Mouse (Mus musculus) hindbrain, embryonic 13.5 days (tissue): ENCODE data around the gene Mcm2. TPM values are rescaled to one million over a fixed set of nuclear protein-coding genes. Genes with fewer than 3 reads are reported as not detected.

Source experiments
- ATAC-seq: fragments of 200-750 bp; cut with Nextera tagmentation; 2 replicates; pipeline ENCODE4 v1.8.0; 2017; ENCODE audit warnings: moderate TSS enrichment; ENCODE audit not compliant: low FRiP score
- H3K27ac ChIP-seq: fragments of 300-500 bp; sonication (generic); 2 replicates; pipeline ENCODE4 v1.5.1; 2015; ENCODE audit warnings: inconsistent platforms, mild to moderate bottlenecking, moderate library complexity
- H3K27me3 ChIP-seq: fragments of 300-500 bp; sonication (generic); 2 replicates; pipeline ENCODE4 v1.6.1; 2015; ENCODE audit warnings: mild to moderate bottlenecking, inconsistent platforms
- H3K36me3 ChIP-seq: fragments of 300-500 bp; sonication (generic); 2 replicates; pipeline ENCODE4 v1.6.1; 2015; ENCODE audit warnings: mild to moderate bottlenecking, inconsistent platforms
- H3K4me1 ChIP-seq: fragments of 300-500 bp; sonication (generic); replicated peaks from 2 replicates; pipeline ENCODE4 v1.6.1; 2015; ENCODE audit warnings: inconsistent platforms
- H3K4me2 ChIP-seq: fragments of 300-500 bp; sonication (generic); 2 replicates; pipeline ENCODE4 v1.6.1; 2015; ENCODE audit warnings: inconsistent platforms, mild to moderate bottlenecking, moderate library complexity
- H3K4me3 ChIP-seq: fragments of 300-500 bp; sonication (generic); 2 replicates; pipeline ENCODE4 v1.5.1; 2015; ENCODE audit warnings: mild to moderate bottlenecking, inconsistent platforms
- H3K9ac ChIP-seq: fragments of 300-500 bp; sonication (generic); 2 replicates; pipeline ENCODE4 v1.6.1; 2015; ENCODE audit warnings: mild to moderate bottlenecking, inconsistent platforms
- H3K9me3 ChIP-seq: fragments of 300-500 bp; sonication (generic); 2 replicates; pipeline ENCODE4 v1.6.1; 2016; ENCODE audit warnings: inconsistent platforms
- WGBS: fragments of 180-500 bp; shearing (Covaris S2); methylation state at CpG from one replicate; pipeline ENCODE4 v1.1.7; 2015; 5-methylcytosine and 5-hydroxymethylcytosine counted together
- polyA plus RNA-seq: library from polyadenylated mRNA; unstranded; fragments of >200 nt; fragmentation: Nextera tagmentation; extraction: Ambion mirVana; gene quantifications from 2 replicates; pipeline ENCODE4 v1.2.1, GENCODE M21; 2015

The Mcm2 gene
- polyA plus RNA-seq, 1 experiment from 2014 or later, result 43.7 TPM

DNA sequence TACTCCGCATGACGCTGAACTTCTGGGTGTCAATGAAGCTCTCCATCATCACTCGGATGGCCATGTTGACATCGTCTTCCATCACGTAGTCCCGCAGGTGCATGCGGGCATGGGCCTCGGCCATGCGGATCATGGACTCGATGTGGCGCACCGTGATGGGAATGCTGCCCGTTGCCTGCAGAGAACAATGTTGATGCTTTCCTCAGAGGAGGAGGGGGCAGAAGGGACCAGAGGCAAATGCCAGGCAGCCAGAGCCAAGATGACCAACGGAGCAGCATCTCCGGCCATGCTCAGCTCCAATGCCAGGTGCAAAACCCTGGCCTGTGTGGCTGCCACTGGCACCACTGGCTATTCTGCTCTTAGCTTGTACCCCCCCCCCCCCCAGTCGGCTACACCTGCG is 13.9 kb downstream of the Mcm2 start:
- Histone ChIP-seq H3K4me3 (no peak overlapping the region), H3K4me2 (no peak overlapping the region), H3K9ac (no peak overlapping the region), H3K9me3 (no peaks in the 10 kb centered on the region), H3K27me3 (no peaks in the 10 kb centered on the region), H3K27ac (no peak overlapping the region), H3K36me3 (peaks cover 56% of the 10 kb centered on the region), H3K4me1 (peaks cover 8% of the 10 kb centered on the region)
- 94% methylated on average over 17 of the region's 17 CpGs for WGBS
- ATAC-seq, result no peak

- no peak overlapping the region for H3K9ac ChIP-seq
- H3K4me2 ChIP-seq, result no peak overlapping the region
- H3K27me3 ChIP-seq, result no peaks in the 10 kb centered on the region
- H3K4me3 ChIP-seq, result no peak overlapping the region
- peaks cover 8% of the 10 kb centered on the region for H3K4me1 ChIP-seq
- peaks cover 51% of the 10 kb centered on the region for H3K36me3 ChIP-seq
- no peak overlapping the region for H3K27ac ChIP-seq
- 98% methylated on average over 10 of the region's 10 CpGs for WGBS
- no peak for ATAC-seq
- no peaks in the 10 kb centered on the region for H3K9me3 ChIP-seq
These were observed 14.4 kb downstream of the Mcm2 start for GRCm38 (mm10) chr6:88884195-88884594.

DNA sequence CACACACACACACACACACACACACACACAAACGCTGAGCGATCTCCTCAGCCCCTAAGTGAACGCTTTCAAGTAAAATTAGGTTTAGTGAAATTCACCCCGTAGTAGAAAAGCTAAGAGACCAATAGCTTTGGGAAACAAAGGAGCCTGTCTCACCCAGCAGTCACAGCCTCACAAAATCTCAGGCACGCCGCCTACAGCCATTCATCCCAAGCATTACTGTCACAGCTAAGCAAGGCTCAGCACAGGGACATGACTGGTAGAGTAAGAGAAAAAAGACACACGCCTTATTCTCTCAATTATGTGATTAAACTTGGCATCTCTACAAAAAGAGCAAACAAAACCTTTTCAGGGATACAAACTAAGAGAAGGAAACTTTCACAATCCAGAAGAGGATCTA is 17.2 kb downstream of the Mcm2 start:
- Histone ChIP-seq H3K9ac (no peak overlapping the region), H3K4me1 (peaks cover under 1% of the 10 kb centered on the region)
- no peak for ATAC-seq

GRCm38 (mm10) chr6:88879471-88879870 is 19.1 kb downstream of the Mcm2 start:
- H3K36me3 ChIP-seq, result peaks cover 11% of the 10 kb centered on the region
- H3K4me1 ChIP-seq, result peaks cover 5% of the 10 kb centered on the region
- no peaks in the 10 kb centered on the region for H3K9me3 ChIP-seq
- no peak overlapping the region for H3K9ac ChIP-seq
- H3K27me3 ChIP-seq, result no peaks in the 10 kb centered on the region
- no peak for ATAC-seq
- no peak overlapping the region for H3K4me2 ChIP-seq
- H3K4me3 ChIP-seq, result no peak overlapping the region
- 68% methylated on average over 4 of the region's 4 CpGs for WGBS
- no peak overlapping the region for H3K27ac ChIP-seq

More for the DNA sequence above, 17.2 kb downstream of the Mcm2 start:
- Histone ChIP-seq H3K36me3 (peaks cover 26% of the 10 kb centered on the region), H3K27me3 (no peaks in the 10 kb centered on the region), H3K4me3 (no peak overlapping the region), H3K9me3 (no peaks in the 10 kb centered on the region), H3K4me2 (no peak overlapping the region), H3K27ac (0 out of 2 replicates have a peak overlapping the region, but pooled peaks have one; percentile 25)
- WGBS, result 51% methylated on average over 7 of the region's 7 CpGs

- Histone ChIP-seq H3K4me1 (peaks cover 45% of the 10 kb centered on the region), H3K9ac (peak within 1 kb of the TSS; percentile 98), H3K36me3 (no peaks in the 10 kb centered on the region), H3K9me3 (no peaks in the 10 kb centered on the region), H3K27ac (peak within 1 kb of the TSS; percentile 97), H3K4me3 (peak within 1 kb of the TSS; percentile 90), H3K27me3 (no peaks in the 10 kb centered on the region), H3K4me2 (peak within 1 kb of the TSS; percentile 74)
- ATAC-seq, result peak; percentile 67
- WGBS, result 6% methylated on average over 51 of the region's 63 CpGs
These were observed 23.6 kb downstream of the Mcm2 start, which contains the start of gene Podxl2 for GRCm38 (mm10) chr6:88874868-88875508. Gene Podxl2, minus strand, starts transcription at chr6:88875044.

GRCm38 (mm10) chr6:88873965-88874867 is 24.4 kb downstream of the Mcm2 start:
- H3K4me2 ChIP-seq, result peak overlapping the region; percentile 74
- H3K27me3 ChIP-seq, result no peaks in the 10 kb centered on the region
- H3K4me1 ChIP-seq, result peaks cover 53% of the 10 kb centered on the region
- 1% methylated on average over 65 of the region's 74 CpGs for WGBS
- peak overlapping the region; percentile 97 for H3K27ac ChIP-seq
- H3K9me3 ChIP-seq, result no peaks in the 10 kb centered on the region
- peak; percentile 53 for ATAC-seq
- H3K4me3 ChIP-seq, result peak overlapping the region; percentile 90
- H3K9ac ChIP-seq, result peak overlapping the region; percentile 98
- peaks cover 3% of the 10 kb centered on the region for H3K36me3 ChIP-seq

DNA sequence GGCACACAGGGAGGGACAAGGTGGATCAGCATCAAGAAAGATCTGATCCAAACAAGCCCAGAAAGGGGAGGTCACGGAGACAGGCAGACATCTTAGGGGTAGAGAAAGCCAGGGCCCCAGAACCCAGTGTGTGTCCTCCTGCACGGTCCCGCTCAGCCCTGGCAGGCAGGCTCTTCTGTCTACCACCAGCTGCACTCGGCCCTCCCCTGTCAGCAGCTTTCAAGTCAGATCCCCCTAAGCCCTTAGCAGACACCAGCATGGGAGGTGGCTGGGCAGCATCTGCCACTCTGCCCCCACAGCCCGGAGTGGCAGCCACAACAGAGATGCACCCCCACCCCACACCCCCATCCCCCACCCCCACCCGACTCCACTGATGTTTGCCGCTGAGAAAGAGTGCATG is 25.8 kb downstream of the Mcm2 start:
- Histone ChIP-seq H3K4me2 (peak overlapping the region; percentile 74), H3K4me1 (peaks cover 55% of the 10 kb centered on the region), H3K4me3 (peak overlapping the region; percentile 90), H3K36me3 (peaks cover 9% of the 10 kb centered on the region), H3K9me3 (no peaks in the 10 kb centered on the region), H3K9ac (peak overlapping the region; percentile 98), H3K27me3 (no peaks in the 10 kb centered on the region), H3K27ac (peak overlapping the region; percentile 97)
- ATAC-seq, result no peak
- 14% methylated on average over 7 of the region's 7 CpGs for WGBS

- WGBS, result 21% methylated on average over 8 of the region's 8 CpGs
- Histone ChIP-seq H3K27ac (peak overlapping the region; percentile 97), H3K9me3 (no peaks in the 10 kb centered on the region), H3K4me1 (peaks cover 62% of the 10 kb centered on the region), H3K36me3 (peaks cover 18% of the 10 kb centered on the region), H3K4me3 (peak overlapping the region; percentile 90), H3K9ac (peak overlapping the region; percentile 98; the same call in 1 of the 2 replicates), H3K27me3 (no peaks in the 10 kb centered on the region), H3K4me2 (peak overlapping the region; percentile 74)
- peak; percentile 8; the same call in 1 of the 2 replicates for ATAC-seq
These were observed 27.0 kb downstream of the Mcm2 start for GRCm38 (mm10) chr6:88871546-88871945.

- H3K4me1 ChIP-seq, result peaks cover 70% of the 10 kb centered on the region
- H3K4me2 ChIP-seq, result peak overlapping the region; percentile 74
- H3K27me3 ChIP-seq, result no peaks in the 10 kb centered on the region
- H3K9me3 ChIP-seq, result no peaks in the 10 kb centered on the region
- H3K36me3 ChIP-seq, result peaks cover 20% of the 10 kb centered on the region
- WGBS, result 42% methylated on average over 4 of the region's 4 CpGs
- peak overlapping the region; percentile 97 for H3K27ac ChIP-seq
- no peak overlapping the region for H3K9ac ChIP-seq
- ATAC-seq, result no peak
- H3K4me3 ChIP-seq, result no peak overlapping the region
These were observed 28.0 kb downstream of the Mcm2 start for GRCm38 (mm10) chr6:88870594-88870993.

DNA sequence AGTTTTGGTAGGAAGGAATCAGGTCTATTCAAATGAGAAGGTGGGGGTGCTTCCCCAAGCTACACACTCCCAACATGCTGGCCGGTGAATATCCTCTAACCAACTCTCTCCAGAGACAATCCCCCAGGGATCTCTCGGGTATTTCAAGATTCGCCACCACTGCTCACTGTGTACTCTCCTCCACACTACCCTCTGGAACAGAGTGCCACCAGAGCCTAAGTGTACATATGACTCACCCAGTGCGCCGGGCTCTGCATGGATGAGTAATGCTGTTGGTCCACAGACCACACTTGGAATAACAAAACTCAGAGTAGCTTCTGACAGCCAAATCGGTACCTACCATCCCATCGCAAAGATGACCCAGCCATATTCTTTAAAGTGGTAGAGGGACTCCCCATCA is 29.1 kb downstream of the Mcm2 start:
- Histone ChIP-seq H3K4me3 (no peak overlapping the region), H3K36me3 (peaks cover 31% of the 10 kb centered on the region), H3K9ac (no peak overlapping the region), H3K9me3 (no peaks in the 10 kb centered on the region), H3K27me3 (no peaks in the 10 kb centered on the region), H3K27ac (no peak overlapping the region), H3K4me2 (no peak overlapping the region), H3K4me1 (peaks cover 65% of the 10 kb centered on the region)
- no peak for ATAC-seq
- 81% methylated on average over 7 of the region's 7 CpGs for WGBS

DNA sequence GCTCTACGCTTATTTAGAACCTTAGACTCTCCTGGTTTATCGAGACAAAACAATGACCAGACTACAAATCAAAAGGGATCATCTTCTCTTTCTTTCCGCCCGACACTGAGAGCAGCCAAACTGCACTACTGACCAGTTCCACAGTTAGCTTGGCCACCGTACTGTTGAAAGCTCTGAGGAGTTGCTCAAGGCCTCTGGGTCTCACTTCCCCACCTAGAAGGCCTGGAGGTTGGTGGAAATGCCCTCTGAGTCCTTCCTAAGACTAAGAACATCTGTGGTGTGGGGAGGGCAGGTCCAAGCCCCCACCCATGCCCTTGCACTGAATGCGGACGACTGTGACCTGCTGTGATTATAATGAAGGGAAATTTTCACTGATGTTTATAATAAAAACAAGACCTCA is 32.9 kb downstream of the Mcm2 start:
- no peak for ATAC-seq
- Histone ChIP-seq H3K4me3 (no peak overlapping the region), H3K4me1 (peaks cover 32% of the 10 kb centered on the region), H3K27ac (no peak overlapping the region), H3K27me3 (no peaks in the 10 kb centered on the region), H3K9me3 (no peaks in the 10 kb centered on the region), H3K4me2 (no peak overlapping the region), H3K9ac (no peak overlapping the region), H3K36me3 (peaks cover 66% of the 10 kb centered on the region)
- 81% methylated on average over 7 of the region's 7 CpGs for whole genome bisulfite sequencing

- Histone ChIP-seq H3K4me1 (peaks cover 5% of the 10 kb centered on the region; the same call in 1 of the 2 replicates), H3K9me3 (no peaks in the 10 kb centered on the region), H3K9ac (no peak overlapping the region), H3K27ac (no peak overlapping the region), H3K4me3 (no peak overlapping the region), H3K4me2 (no peak overlapping the region), H3K27me3 (no peaks in the 10 kb centered on the region), H3K36me3 (peaks cover 89% of the 10 kb centered on the region)
- no peak for ATAC-seq
- WGBS, result 18% methylated on average over 2 of the region's 2 CpGs
These were observed 37.7 kb downstream of the Mcm2 start for GRCm38 (mm10) chr6:88860914-88861313.
